Mouse (Mus musculus) small intestine, adult 2 months (tissue): ENCODE data around the gene Doc2b.

Experiments used
- CTCF ChIP-seq: fragments of 200-500 bp; IDR thresholded peaks from 2 replicates; pipeline ENCODE4 v1.5.1; 2012; ENCODE audit warnings: low read depth, mild to moderate bottlenecking, control low read depth, inconsistent platforms, low read length, moderate library complexity, mixed read lengths; ENCODE audit not compliant: insufficient replicate concordance, insufficient read length; ENCODE audit errors: extremely low read depth
- POLR2A ChIP-seq: fragments of 200-500 bp; IDR thresholded peaks from 2 replicates; pipeline ENCODE4 v1.6.1; 2012; ENCODE audit warnings: low read depth, mild to moderate bottlenecking, control low read depth, inconsistent platforms, low read length, moderate library complexity

GRCm38 (mm10) chr11:75801771-75802550 is 6.1 kb upstream of the Doc2b start:
- TF ChIP-seq CTCF = no peak
- TF ChIP-seq POLR2A = no peak
